Mouse (Mus musculus): ENCODE data around the gene Htr5b.

- TF ChIP-seq CTCF (conservative IDR thresholded peaks at IDR 0.05; ENCODE audit: low read length) (no peak), POU5F1 (IDR thresholded peaks at IDR 0.05; ENCODE audit: borderline replicate concordance, low read length) (no peak)
These were observed 64.5 kb downstream of the Htr5b start for GRCm38 (mm10) chr1:121463806-121464205.
